Mouse (Mus musculus) left cerebral cortex, adult 2 months (tissue): Measurements from ENCODE around the gene Gm973. TPM values are rescaled to one million over a fixed set of nuclear protein-coding genes. Genes with fewer than 3 reads are reported as not detected.
"Not testable (repeated sequence)": the region's sequence is repeated elsewhere in the genome, so short reads cannot be mapped to it uniquely, and the experiment has no call there.

Experiments used
- DNase-seq, 2 experiments: peaks; one replicate each; pipeline ENCODE4 v3.0.0; 2021 to 2022; ENCODE audit warnings: low spot score in 2 of 2, mixed read lengths in 1 of 2; ENCODE audit errors: extremely low spot score in 1 of 2
- H3K27ac ChIP-seq: fragments of 200-600 bp; 2 replicates; pipeline ENCODE4 v1.8.1; 2022
- H3K4me3 ChIP-seq: fragments of 200-600 bp; 2 replicates; pipeline ENCODE4 v1.8.1; 2022
- CTCF ChIP-seq: fragments of 200-600 bp; IDR thresholded peaks from 2 replicates; pipeline ENCODE4 v1.8.1; 2022; ENCODE audit warnings: antibody characterized with exemption, mild to moderate bottlenecking, moderate library complexity
- intact Hi-C: fragments of 180-260 bp; cut with DNase I; formaldehyde crosslinking; loops from one replicate; pipeline ENCODE4 v1.15.1; 2025
- total RNA-seq, 2 experiments: library from RNA; stranded (reverse); gene quantifications; 2 replicates each; pipeline ENCODE4 v1.2.3; 2021

Gm973 gene
- total RNA-seq, 2 experiments from 2014 or later = 9.1 to 14.9 TPM

DNA sequence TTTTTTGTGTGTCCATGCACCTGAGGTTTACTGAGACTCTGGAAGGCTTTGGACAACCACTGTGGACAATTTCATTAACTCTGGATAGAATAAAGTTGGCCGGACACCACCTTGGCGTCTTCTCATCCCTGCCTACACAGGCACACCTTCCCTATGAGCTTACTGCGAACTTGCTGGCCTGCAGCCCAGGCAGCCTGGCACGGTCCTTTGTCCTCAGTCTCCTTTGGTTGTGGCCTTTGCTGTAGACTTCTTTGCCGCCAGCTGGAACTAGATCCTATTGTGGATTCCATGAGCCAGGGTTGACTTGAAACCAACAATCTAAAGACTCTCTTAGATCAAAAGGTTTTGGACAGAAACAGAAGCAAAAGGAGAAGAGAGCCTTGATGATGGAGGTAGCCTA, 109.3 kb downstream of the Gm973 start:
- no peak overlapping the region for H3K27ac ChIP-seq
- intact Hi-C loops = loop anchor here (10.0 kb wide), 1 partner anchor 851 kb away; no protein-coding TSS in a partner anchor
- DNase-seq = no peak
- no peak overlapping the region for H3K4me3 ChIP-seq
- TF ChIP-seq CTCF = no peak

DNA sequence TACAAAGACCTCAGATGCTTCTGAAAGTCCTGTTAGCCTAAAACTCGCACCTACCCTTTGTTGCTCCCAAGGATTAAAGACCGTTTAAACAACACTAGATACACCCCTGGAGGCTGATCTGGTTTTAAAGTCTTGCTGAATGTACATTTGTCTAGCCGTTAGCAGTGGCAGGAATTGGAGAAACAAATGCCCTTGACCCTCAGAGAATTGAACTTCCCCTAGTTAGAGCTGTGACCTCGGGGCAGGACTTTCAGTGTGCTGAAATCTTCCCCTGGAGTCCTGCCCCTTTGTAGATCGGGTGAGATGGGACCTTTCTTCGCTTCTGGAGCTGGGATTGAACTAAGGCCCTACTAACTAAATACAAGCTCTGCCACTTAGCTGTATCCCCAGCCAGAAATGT, 113.1 kb downstream of the Gm973 start:
- Histone ChIP-seq H3K27ac (no peak overlapping the region), H3K4me3 (no peak overlapping the region)
- TF ChIP-seq CTCF = no peak
- intact Hi-C loops = loop anchor here (10.0 kb wide), 1 partner anchor 854 kb away; no protein-coding TSS in a partner anchor
- no peak for DNase-seq

DNA sequence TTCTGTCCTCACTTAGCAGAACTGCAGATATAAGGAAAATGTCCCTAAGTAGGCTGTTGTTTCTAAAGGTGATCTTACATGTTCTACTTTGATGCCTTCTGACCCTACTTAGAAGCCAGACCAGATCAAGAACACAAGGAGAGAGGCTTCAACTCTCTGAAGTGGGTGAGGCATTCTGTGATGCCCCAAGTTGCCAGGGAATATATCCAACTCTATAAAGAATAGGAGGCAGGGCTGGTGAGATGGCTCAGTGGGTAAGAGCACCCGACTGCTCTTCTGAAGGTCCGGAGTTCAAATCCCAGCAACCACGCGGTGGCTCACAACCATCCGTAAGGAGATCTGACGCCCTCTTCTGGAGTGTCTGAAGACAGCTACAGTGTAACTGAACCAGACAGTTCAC, 114.3 kb downstream of the Gm973 start:
- intact Hi-C loops, DNase-seq, H3K4me3 ChIP-seq, H3K27ac ChIP-seq: not testable (repeated sequence)

DNA sequence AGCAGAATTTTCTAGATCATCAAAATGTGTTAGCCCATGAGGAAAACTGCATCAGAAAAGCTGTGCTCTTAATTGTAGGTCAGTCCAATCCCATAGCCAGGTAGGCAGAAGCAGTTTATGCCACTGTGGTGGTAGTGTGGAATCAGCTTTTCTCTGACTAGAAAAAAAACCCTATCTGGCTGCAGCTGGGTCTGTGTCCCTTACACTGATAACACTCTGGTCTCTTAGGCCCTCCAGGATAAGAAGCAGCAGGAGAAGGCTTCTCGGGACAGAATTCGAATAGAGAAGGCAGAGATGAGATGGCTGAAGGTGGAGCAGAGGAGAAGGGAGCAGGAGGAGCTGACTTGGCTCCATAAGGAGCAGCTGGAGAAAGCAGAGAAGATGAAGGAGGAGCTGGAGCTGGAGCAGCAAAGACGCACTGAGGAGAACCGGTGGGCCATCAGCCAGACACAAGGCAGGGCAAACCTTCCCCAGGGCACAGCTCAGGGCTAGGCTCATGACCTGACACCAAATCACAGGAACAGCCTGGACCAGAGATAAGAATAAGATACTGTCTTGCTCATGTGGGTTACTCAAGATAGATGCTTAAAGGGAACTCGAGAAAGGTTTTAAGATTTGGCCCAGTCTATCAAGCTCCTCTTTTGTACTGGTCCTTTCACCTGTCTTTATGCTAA, 116.1 kb downstream of the Gm973 start:
- no peak for TF ChIP-seq CTCF
- no peak overlapping the region for H3K4me3 ChIP-seq
- intact Hi-C loops = no loop called here
- no peak overlapping the region for H3K27ac ChIP-seq
- DNase-seq = no peak

DNA sequence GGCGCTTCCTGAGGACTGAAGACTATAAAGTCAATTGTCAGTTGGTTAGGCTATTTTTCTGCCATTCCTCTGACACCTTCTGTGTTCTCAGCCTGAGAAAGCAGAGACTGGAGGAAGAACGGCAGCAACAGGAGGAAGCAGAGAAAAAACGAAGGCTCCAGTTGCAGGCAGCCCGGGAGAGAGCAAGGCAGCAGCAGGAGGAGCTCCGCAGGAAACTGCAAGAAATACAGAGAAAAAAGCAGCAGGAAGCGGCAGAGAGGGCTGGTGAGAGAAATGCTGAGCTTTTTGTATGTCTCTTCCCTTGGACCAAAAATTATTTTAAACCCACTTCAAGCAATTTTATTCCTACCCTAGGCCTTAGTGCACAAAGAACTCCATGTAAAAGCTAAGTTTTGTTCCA, 117.0 kb downstream of the Gm973 start:
- no peak for TF ChIP-seq CTCF

DNA sequence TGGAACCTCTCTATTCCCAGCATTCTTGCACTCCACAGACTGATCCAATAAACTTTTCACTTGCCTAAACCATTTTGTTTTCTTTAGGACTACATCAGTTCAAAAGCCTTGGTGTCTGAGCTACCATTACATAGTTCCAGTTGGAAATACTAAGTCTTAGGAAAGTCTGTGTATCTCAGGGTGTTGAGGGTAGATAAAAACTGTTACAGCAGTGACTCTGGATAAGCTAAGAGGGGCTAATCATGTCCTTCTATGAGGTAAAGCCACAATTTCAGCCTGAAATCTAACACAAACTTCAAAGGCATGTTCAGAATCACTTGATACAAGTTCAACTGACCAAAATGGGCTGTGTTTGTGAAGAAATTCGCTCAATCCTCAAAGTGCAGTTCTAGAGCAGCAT, 120.3 kb downstream of the Gm973 start:
- no peak for TF ChIP-seq CTCF
- no peak for DNase-seq

More for the DNA sequence above, 117.0 kb downstream of the Gm973 start:
- intact Hi-C loops = no loop called here
- no peak for DNase-seq
- Histone ChIP-seq H3K27ac (no peak overlapping the region), H3K4me3 (no peak overlapping the region)

DNA sequence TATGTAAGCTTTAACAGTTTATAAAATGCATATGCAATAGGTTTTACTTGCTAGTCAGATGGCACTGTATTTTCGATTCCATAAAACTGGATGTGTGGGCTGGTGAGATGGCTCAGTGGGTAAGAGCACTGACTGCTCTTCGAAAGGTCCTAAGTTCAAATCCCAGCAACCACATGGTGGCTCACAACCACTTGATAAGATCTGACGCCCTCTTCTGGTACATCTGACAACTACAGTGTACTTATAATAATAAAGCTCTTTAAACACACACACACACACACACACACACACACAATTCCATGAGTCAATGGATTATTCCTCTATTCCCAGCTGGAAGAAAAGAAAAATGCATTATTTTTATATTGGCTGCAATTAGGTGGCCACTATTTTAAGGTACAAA, 122.3 kb downstream of the Gm973 start:
- DNase-seq = no peak
- TF ChIP-seq CTCF = no peak
- intact Hi-C loops = no loop called here
- H3K4me3 ChIP-seq = no peak overlapping the region
- no peak overlapping the region for H3K27ac ChIP-seq

More for the DNA sequence above, 120.3 kb downstream of the Gm973 start:
- Histone ChIP-seq H3K4me3 (no peak overlapping the region), H3K27ac (no peak overlapping the region)
- intact Hi-C loops = no loop called here

DNA sequence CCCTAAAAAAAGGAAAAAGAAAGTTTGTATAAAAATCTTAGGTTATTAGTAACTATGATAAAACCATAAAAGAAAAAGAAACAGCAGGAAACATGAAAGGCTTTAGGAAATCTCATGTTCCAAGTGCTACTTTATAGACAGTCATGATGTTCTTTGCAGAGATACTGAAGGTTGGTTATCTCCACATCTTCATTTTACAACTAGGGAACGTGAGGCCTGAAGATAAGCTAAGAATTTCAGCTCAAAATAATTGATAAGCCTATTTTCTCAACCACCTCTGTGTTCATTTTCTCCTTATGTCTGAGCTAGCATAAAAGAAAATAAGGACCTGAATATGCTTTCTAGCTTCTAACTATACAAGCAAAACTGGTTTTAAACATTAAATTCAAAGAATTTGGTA, 126.4 kb downstream of the Gm973 start:
- no peak for DNase-seq
- Histone ChIP-seq H3K27ac (no peak overlapping the region), H3K4me3 (no peak overlapping the region)
- no peak for TF ChIP-seq CTCF
- intact Hi-C loops = no loop called here

DNA sequence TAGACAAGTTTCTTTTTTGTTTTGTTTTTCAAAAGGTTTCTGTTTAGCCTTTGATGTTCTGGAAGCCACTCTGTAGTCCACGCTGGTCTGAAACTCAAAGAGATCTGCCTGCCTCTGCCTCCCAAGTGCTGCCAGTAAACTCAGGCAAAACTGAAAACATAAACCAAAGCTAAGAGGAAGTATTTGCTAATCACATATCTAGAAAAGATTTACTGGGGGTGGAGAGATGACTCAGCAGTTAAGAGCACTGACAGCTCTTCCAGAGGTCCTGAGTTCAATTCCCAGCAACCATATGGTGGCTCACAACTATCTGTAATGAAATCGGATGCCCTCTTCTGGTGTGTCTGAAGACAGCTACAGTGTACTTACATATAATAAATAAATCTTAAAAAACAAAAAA, 130.4 kb downstream of the Gm973 start:
- DNase-seq, H3K4me3 ChIP-seq, H3K27ac ChIP-seq, intact Hi-C loops: not testable (repeated sequence)

DNA sequence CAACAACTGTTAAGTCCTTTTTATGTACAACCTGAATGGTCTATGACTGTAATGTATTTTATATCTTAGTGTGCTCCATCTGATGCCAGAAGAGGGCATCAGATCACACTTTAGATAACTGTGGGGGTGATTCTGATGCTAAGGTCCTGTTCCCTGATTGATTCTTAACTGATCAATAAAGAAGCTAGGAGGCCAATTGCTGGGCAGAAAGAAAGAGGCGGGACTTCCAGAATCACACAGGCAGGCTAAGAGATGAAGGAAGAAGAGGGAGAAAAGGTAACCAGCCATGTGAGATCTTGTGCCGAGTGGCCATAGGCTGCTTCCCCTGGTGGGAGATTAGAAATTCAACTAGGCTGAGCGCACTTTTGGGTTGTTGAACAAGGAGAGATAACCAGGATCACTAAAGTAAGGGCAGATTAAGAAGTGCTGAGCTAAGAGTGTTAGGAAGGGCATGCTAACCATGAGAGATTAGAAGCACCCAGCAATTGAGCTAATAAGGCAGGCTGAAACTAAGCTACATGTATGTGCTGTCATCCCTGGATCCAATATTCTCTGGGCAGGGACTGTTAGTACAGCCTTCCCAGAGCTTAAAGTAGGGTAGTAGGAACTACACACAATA, 135.2 kb downstream of the Gm973 start:
- no peak overlapping the region for H3K27ac ChIP-seq
- intact Hi-C loops = no loop called here
- no peak overlapping the region for H3K4me3 ChIP-seq
- no peak for TF ChIP-seq CTCF
- no peak for DNase-seq

DNA sequence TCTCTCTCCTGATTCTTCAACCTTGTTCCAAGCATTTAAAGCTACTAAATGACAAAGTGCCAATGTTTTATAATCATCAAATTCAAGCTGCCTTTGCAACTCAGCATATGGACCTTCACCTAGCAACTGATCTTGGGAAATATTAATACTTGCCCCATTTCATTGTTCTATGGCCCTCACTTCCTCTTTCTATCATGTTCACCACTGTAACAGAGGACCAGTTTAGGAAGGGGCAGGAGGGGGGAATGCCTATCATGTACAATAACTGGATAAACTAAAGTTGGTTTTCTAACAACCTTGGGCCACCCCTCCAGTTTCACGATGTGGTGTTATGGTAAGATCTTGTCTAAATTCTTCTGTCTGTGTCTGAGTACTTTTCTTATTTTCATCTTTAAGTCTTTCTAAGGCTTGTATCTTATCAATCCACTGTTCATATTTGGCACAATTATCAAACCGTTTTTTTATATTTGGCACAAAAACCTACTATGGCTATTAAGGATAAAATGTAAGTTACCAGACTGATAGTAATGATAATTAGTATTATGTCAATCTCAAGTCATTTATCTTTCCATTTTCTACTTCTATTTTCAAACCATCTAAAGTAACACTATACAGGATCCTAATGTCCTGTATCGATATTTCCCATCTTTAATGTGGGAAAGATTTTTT, 137.3 kb downstream of the Gm973 start:
- intact Hi-C loops = no loop called here
- no peak overlapping the region for H3K27ac ChIP-seq
- TF ChIP-seq CTCF = no peak

DNA sequence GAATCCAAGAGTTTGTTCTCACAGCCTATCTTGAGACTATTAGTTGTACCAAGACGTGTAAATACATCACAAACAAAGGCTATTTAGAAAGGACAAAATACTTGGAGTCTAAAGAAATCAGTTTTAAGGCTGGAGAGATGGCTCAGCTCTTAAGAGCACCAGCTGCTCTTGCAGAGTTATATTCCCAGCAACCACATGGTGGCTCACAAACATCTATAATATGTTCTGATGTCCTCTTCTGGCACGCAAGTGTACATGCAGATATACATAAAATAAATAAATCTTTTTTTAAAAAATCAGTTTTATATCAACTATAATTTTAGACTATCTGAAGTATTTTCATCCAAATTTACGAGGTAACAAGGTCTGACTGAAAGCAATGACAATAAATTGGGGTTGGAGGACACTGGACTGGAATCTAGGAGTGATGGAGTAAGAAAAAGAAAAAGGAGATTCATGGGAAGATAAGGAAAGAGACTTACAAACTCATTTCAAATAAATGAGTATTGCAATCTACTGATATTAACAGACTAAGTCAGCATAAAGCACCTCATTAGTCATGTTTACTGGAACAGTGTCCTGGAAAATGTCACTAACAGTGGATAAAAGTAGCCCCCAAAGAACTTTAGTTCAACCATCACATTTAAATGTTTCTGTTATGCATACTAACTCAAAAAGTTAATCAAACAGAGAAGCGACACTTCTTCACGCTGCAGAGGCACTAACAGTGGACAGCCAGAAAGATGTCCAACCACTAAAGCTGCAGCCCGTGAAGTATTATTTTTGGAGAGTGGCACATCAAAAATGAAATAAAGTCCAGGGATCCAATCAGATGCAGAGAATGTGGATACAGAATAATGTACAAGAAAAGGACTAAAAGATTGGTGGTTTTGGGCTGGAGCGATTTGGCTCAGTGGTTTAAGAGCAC, 140.4 kb downstream of the Gm973 start:
- TF ChIP-seq CTCF = peak; percentile 34
- H3K4me3 ChIP-seq = no peak overlapping the region
- intact Hi-C loops = no loop called here
- no peak for DNase-seq
- no peak overlapping the region for H3K27ac ChIP-seq

More for the DNA sequence above, 137.3 kb downstream of the Gm973 start:
- H3K4me3 ChIP-seq = no peak overlapping the region
- no peak for DNase-seq
